Mouse (Mus musculus) cortical plate, adult 2 months (tissue): ENCODE data around the gene Mmp11. TPM values are rescaled to one million over a fixed set of nuclear protein-coding genes. Genes with fewer than 3 reads are reported as not detected.
"Not testable (repeated sequence)": the region's sequence is repeated elsewhere in the genome, so short reads cannot be mapped to it uniquely, and the experiment has no call there.

Source experiments
- H3K27ac ChIP-seq: fragments of 200-500 bp; 2 replicates; pipeline ENCODE4 v1.5.1; 2012; ENCODE audit warnings: low read length, control low read depth, inconsistent platforms; ENCODE audit not compliant: insufficient read depth
- H3K4me1 ChIP-seq: fragments of 200-500 bp; 2 replicates; pipeline ENCODE4 v1.6.1; 2011; ENCODE audit warnings: low read length; ENCODE audit not compliant: control insufficient read depth, insufficient read depth
- H3K4me3 ChIP-seq: fragments of 200-500 bp; 2 replicates; pipeline ENCODE4 v1.5.1; 2011; ENCODE audit warnings: mild to moderate bottlenecking, low read length, control low read depth; ENCODE audit not compliant: insufficient read depth
- CTCF ChIP-seq: fragments of 200-500 bp; IDR thresholded peaks from 2 replicates; pipeline ENCODE4 v1.5.1; 2011; ENCODE audit warnings: mild to moderate bottlenecking, control low read depth, low read length; ENCODE audit not compliant: insufficient read depth; ENCODE audit errors: extremely low read depth
- POLR2A ChIP-seq: fragments of 200-500 bp; IDR thresholded peaks from 2 replicates; pipeline ENCODE4 v1.6.1; 2011; ENCODE audit warnings: mild to moderate bottlenecking, low read length, control low read depth; ENCODE audit not compliant: insufficient read depth; ENCODE audit errors: extremely low read depth
- polyA plus RNA-seq: library from polyadenylated mRNA; depleted of rRNA; stranded (reverse); fragments of >200 nt; gene quantifications from 2 replicates; pipeline ENCODE4 v1.2.3, GENCODE M21; 2012

Gene Mmp11
- polyA plus RNA-seq, 1 experiment: 2.6 TPM

GRCm38 (mm10) chr10:75898846-75899245 is 37.5 kb downstream of the Mmp11 start:
- TF ChIP-seq POLR2A (no peak), CTCF (no peak)
- peaks cover 3% of the 10 kb centered on the region for H3K4me1 ChIP-seq
- no peak overlapping the region for H3K4me3 ChIP-seq
- H3K27ac ChIP-seq: no peak overlapping the region

- Histone ChIP-seq H3K4me3 (no peak overlapping the region), H3K27ac (no peak overlapping the region), H3K4me1 (peaks cover 3% of the 10 kb centered on the region)
- TF ChIP-seq POLR2A (no peak), CTCF (no peak)
Measured at GRCm38 (mm10) chr10:75898039-75898564, 38.2 kb downstream of the Mmp11 start.

GRCm38 (mm10) chr10:75897373-75897772 is 38.9 kb downstream of the Mmp11 start:
- peaks cover 3% of the 10 kb centered on the region for H3K4me1 ChIP-seq
- H3K27ac ChIP-seq: no peak overlapping the region
- H3K4me3 ChIP-seq: no peak overlapping the region
- TF ChIP-seq POLR2A (no peak), CTCF (peak; percentile 74)

GRCm38 (mm10) chr10:75896208-75896607 is 40.1 kb downstream of the Mmp11 start:
- TF ChIP-seq CTCF (no peak), POLR2A (no peak)
- Histone ChIP-seq H3K27ac (no peak overlapping the region), H3K4me1 (peaks cover 3% of the 10 kb centered on the region)

GRCm38 (mm10) chr10:75895730-75896129 is 40.6 kb downstream of the Mmp11 start:
- TF ChIP-seq CTCF (no peak), POLR2A (no peak)
- Histone ChIP-seq H3K4me3 (no peak overlapping the region), H3K4me1 (peaks cover 3% of the 10 kb centered on the region), H3K27ac (no peak overlapping the region)

More at GRCm38 (mm10) chr10:75896208-75896607, 40.1 kb downstream of the Mmp11 start:
- H3K4me3 ChIP-seq: no peak overlapping the region

- no peak overlapping the region for H3K27ac ChIP-seq
- peaks cover 3% of the 10 kb centered on the region for H3K4me1 ChIP-seq
- no peak overlapping the region for H3K4me3 ChIP-seq
- TF ChIP-seq CTCF (no peak), POLR2A (no peak)
Measured at GRCm38 (mm10) chr10:75894601-75895000, 41.7 kb downstream of the Mmp11 start.

- H3K4me3 ChIP-seq: peak within 1 kb of the TSS; percentile 36
- 0 out of 2 replicates have a peak, but pooled peaks cover 1% of the 10 kb centered on the region for H3K4me1 ChIP-seq
- H3K27ac ChIP-seq: no peak within 1 kb of the TSS
- TF ChIP-seq CTCF (no peak), POLR2A (no peak)
Measured at GRCm38 (mm10) chr10:75893089-75893750, 43.1 kb downstream of the Mmp11 start, which contains the start of gene Derl3. TSS of gene Derl3 (plus strand) at chr10:75893413.

- Histone ChIP-seq H3K4me3 (no peak overlapping the region), H3K4me1 (no peaks in the 10 kb centered on the region), H3K27ac (no peak overlapping the region)
- TF ChIP-seq CTCF (no peak), POLR2A (no peak)
Measured at GRCm38 (mm10) chr10:75889406-75890153, 46.7 kb downstream of the Mmp11 start.

GRCm38 (mm10) chr10:75887504-75887903 is 48.8 kb downstream of the Mmp11 start:
- not testable (repeated sequence) for H3K4me1 ChIP-seq, H3K27ac ChIP-seq, H3K4me3 ChIP-seq

GRCm38 (mm10) chr10:75884742-75885141 is 51.6 kb downstream of the Mmp11 start:
- no peak overlapping the region for H3K27ac ChIP-seq
- no peaks in the 10 kb centered on the region for H3K4me1 ChIP-seq
- H3K4me3 ChIP-seq: no peak overlapping the region
- TF ChIP-seq CTCF: no peak
- no peak for TF ChIP-seq POLR2A
